Mouse (Mus musculus): ENCODE measurements around the gene Phactr2.

DNA sequence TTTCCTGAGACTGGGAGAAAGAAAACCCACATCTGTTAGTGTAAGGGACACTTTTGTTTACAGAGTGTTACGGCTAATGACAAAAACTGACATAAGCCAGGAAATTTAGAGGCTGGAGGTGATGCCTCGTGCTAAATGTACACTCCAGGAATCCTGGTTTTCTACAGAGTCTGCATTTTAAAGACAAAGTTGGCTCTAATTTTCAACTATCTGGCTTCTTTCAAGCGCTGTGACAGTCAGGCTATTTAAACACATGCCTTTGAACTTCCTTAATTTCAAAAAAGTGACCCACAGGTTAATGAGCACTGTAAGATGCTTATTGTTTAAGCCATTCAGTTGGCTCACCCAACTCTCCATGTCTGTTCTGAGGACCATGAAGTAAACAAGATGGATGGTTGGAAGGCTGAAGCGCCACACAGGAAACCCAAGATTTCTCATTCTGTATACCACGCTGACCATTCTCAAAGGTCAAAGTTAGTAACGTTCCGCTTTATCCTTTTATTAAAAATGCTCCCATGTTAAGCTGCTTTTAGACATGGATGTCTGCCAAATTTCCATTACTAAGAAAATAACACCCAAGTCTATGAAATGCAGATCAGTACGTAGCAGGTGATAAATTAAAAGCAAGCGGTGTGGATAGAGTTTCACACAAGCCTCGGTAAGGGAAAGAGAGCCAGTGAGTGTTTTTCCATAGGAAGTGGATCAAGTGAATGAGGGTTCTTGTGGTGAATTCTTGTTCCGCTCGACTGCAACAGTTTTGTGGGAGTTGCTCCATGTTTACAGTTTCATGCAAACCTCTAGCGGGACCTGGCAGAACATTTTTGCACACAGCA is 97.6 kb downstream of the Phactr2 start:
- TF ChIP-seq CTCF (IDR thresholded peaks at IDR 0.05; ENCODE audit: extremely low read depth, insufficient read depth, low read length) (no peak), POLR2A (IDR thresholded peaks at IDR 0.05; ENCODE audit: extremely low read depth, insufficient read depth, low read length) (no peak)

Data from cortical plate, adult 2 months (tissue).